Mouse (Mus musculus) mammary gland, adult 2 months (tissue): Measurements from ENCODE around the gene Iqub. TPM values are rescaled to one million over a fixed set of nuclear protein-coding genes. Genes with fewer than 3 reads are reported as not detected.

Source experiments
- polyA plus RNA-seq: library from polyadenylated mRNA; depleted of rRNA; stranded (reverse); fragments of >200 nt; gene quantifications from 2 replicates; pipeline ENCODE4 v1.2.3, GENCODE M21; 2012; ENCODE audit warnings: low replicate concordance; rRNA removed

Iqub gene
- polyA plus RNA-seq: not detected in 2 replicates

DNA sequence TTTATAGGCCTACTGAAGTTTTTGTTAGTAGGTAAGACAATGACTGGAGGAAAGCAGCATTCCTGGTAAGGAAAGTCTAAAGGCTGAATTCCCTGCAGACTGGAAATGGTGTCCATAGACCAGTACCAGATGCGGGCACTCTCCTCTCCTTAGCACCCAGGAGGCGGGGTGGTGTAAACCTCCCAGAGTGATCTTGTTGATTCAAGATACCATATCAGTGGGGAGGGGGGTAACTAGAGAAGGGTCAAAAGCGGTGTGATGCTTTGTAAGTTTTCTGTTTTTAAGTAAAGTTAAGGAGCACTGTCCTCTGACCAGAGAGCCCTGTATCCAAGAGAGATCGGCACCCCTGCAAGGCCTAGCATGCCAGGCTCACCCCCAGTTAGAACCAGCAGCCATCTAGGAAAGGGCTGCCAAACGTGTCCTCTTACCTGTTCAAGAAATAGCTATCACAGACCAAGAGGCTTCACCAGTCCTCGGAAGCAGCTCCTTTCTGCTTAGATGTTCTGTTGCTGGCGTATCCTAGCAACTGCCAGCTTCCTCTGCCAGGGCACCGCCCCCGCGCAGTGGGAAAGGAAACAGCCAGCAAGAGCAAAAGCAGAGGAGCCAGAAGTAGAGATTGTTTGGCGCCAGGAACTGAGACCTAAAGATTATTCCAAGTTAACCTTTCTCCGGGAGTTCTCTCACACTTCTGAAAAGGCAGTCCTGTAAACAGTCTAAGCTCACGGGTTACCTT is at the start of gene Iqub:
Iqub (minus strand) TSS at position 516 of the 733 bp plus-strand sequence.

DNA sequence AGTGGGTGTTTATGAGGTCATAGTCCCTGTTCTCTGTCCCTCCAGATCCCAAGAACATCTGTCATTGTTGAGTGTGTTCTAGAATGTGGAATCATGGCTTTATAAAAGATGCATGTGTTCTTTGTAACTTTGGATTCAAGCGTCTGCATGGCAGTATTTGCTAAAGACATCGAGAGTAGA is 13.1 kb upstream of the Iqub start, which contains the start of gene Asb15:
Asb15 (plus strand) TSS at position 81 of the 180 bp plus-strand sequence.

DNA sequence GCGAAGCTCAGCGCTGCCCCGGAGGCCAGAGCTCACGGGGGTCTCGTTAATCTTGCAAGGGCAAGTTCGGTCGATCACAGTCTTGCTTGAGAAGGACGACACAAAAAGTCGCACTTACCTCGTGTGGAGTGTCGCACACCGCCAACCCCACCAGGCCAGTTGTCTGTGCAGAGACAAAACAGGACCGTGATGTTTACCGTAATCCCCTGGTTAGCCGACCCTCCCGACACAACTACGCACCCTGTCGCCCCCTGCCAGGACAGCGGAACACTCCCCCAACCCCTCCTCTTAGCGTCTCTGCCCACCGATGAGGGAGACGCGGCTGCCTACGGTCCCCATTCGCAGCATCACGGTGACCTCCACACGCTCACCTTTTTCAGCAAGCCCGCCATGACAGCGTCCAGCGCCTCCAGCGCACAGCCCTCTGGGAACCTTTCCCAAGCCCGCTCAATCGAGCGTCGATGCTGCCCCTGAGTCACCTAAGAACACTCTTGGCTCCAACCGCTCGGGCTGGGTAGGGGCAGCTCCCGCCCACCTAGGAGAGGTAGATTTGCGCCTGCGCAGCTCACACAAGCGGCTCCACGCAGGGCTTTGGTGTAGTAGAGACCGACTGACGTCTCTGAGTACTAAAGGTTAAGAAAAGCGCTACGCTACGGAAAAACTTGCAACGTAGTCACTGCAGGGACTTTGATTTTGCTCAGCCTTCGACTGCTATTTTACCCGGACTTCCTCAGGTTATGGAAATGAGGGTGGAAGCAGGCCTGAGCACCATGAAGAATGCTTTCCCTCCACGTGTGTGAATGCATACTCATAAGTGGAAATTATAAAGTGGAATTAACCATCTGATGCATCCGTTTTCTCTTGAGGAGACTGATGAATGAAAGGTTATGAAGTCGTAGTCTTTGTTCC is 12.5 kb upstream of the Iqub start, which contains the start of gene Ndufa5:
Ndufa5 (minus strand) TSS at position 859 of the 909 bp plus-strand sequence.

Other genes with a start within 250 kb of the Iqub start
- gene Ndufa5, start 12.9 kb upstream of the Iqub start, polyA plus RNA-seq: 1.6 and 3.9 TPM in 2 replicates
- 6.5 TPM in 1 of 2 replicates, not detected in the other for gene Asb15, start 13.1 kb upstream of the Iqub start, polyA plus RNA-seq
- 10.5 TPM in 1 of 2 replicates, not detected in the other for gene Lmod2, start 82.7 kb upstream of the Iqub start, polyA plus RNA-seq
- 15.5 and 108 TPM in 2 replicates for gene Wasl, start 149.9 kb upstream of the Iqub start, polyA plus RNA-seq
- not detected in 2 replicates for gene Hyal6, start 218.2 kb upstream of the Iqub start, polyA plus RNA-seq
- gene Hyal4, start 233.3 kb upstream of the Iqub start, polyA plus RNA-seq: not detected in 2 replicates